Mouse (Mus musculus): ENCODE measurements around the gene Slc27a5. TPM values are rescaled to one million over a fixed set of nuclear protein-coding genes. Genes with fewer than 3 reads are reported as not detected.

The Slc27a5 gene
- total and polyA plus RNA-seq, 3 experiments: 0.13 TPM; not detected in 2

GRCm38 (mm10) chr7:12992222-12992621 lies 5.8 kb downstream of the Slc27a5 start:
- TF ChIP-seq ZC3H11A (IDR thresholded peaks at IDR 0.05; ENCODE audit: low read depth, low read length) (peak; percentile 51), SMC3 (IDR thresholded peaks at IDR 0.05; ENCODE audit: low read depth, low read length) (peak; percentile 56), CTCF (IDR thresholded peaks at IDR 0.05 in 2 of 3, conservative IDR thresholded peaks at IDR 0.05 in 1 of 3; ENCODE audit: control insufficient read depth in 1 of 3, insufficient read depth in 1 of 3, low read depth in 2 of 3, low read length in 3 of 3, poor library complexity in 1 of 3, severe bottlenecking in 1 of 3) (peak in 2 of 3 experiments; percentile 72 to 76; a peak in 4 of 6 replicates), MAX (IDR thresholded peaks at IDR 0.05; ENCODE audit: low read length) (no peak), RCOR1 (IDR thresholded peaks at IDR 0.05; ENCODE audit: low read depth, low read length) (no peak), RAD21 (IDR thresholded peaks at IDR 0.05; ENCODE audit: low read depth, low read length) (peak; percentile 69), KAT2A (conservative IDR thresholded peaks at IDR 0.05; ENCODE audit: low read depth, low read length) (no peak), MXI1 (IDR thresholded peaks at IDR 0.05; ENCODE audit: low read depth, low read length) (no peak)
- DNase-seq (ENCODE audit: low read depth, low spot score): peak; percentile 69
- Histone ChIP-seq H3K4me3 (ENCODE audit: control insufficient read depth in 1 of 2, insufficient read depth in 1 of 2, low read depth in 2 of 2, low read length in 2 of 2) (no peak overlapping the region), H3K36me3 (ENCODE audit: control insufficient read depth in 1 of 2, insufficient read depth in 2 of 2, low read length in 2 of 2) (peaks cover 0 to 2% of the 10 kb centered on the region in 2 experiments; a peak in 2 of 4 replicates), H3K9me3 (replicated peaks; ENCODE audit: insufficient read depth, low read length) (no peaks in the 10 kb centered on the region), H3K27ac (ENCODE audit: control insufficient read depth, low read depth, low read length) (no peak overlapping the region), H3K27me3 (ENCODE audit: control insufficient read depth in 1 of 2, insufficient read depth in 2 of 2, low read length in 2 of 2) (no peaks in the 10 kb centered on the region), H3K4me1 (ENCODE audit: control insufficient read depth in 1 of 2, insufficient read depth in 2 of 2, low read length in 2 of 2) (peaks cover 2 to 6% of the 10 kb centered on the region in 2 experiments; a peak in 3 of 4 replicates), H3K9ac (ENCODE audit: control insufficient read depth, low read depth, low read length, poor library complexity, severe bottlenecking) (no peak overlapping the region), H3K79me2 (ENCODE audit: control insufficient read depth, insufficient read depth, low read length, poor library complexity) (no peaks in the 10 kb centered on the region)

- Histone ChIP-seq H3K4me3 (ENCODE audit: control insufficient read depth in 1 of 2, insufficient read depth in 1 of 2, low read depth in 2 of 2, low read length in 2 of 2) (no peak overlapping the region), H3K27me3 (ENCODE audit: control insufficient read depth in 1 of 2, insufficient read depth in 2 of 2, low read length in 2 of 2) (no peaks in the 10 kb centered on the region), H3K4me1 (ENCODE audit: control insufficient read depth in 1 of 2, insufficient read depth in 2 of 2, low read length in 2 of 2) (peaks cover 2 to 8% of the 10 kb centered on the region in 2 experiments; a peak in 3 of 4 replicates), H3K79me2 (ENCODE audit: control insufficient read depth, insufficient read depth, low read length, poor library complexity) (no peaks in the 10 kb centered on the region), H3K9ac (ENCODE audit: control insufficient read depth, low read depth, low read length, poor library complexity, severe bottlenecking) (no peak overlapping the region), H3K9me3 (replicated peaks; ENCODE audit: insufficient read depth, low read length) (no peaks in the 10 kb centered on the region), H3K27ac (ENCODE audit: control insufficient read depth, low read depth, low read length) (no peak overlapping the region), H3K36me3 (ENCODE audit: control insufficient read depth in 1 of 2, insufficient read depth in 2 of 2, low read length in 2 of 2) (peaks cover 0 to 2% of the 10 kb centered on the region in 2 experiments; a peak in 2 of 4 replicates)
- TF ChIP-seq POLR2A (IDR thresholded peaks at IDR 0.05; ENCODE audit: control insufficient read depth in 1 of 2, insufficient read depth in 1 of 2, low read depth in 1 of 2, low read length in 2 of 2, poor library complexity in 1 of 2): no peak
- peak; percentile 55; the same call in 1 of the 2 replicates for TF ChIP-seq GATA1 (IDR thresholded peaks at IDR 0.05; ENCODE audit: low read depth, low read length)
- DNase-seq (ENCODE audit: low read depth, low spot score): peak; percentile 37
Observed at GRCm38 (mm10) chr7:12987409-12988189, 10.4 kb downstream of the Slc27a5 start.

GRCm38 (mm10) chr7:12986906-12987305 lies 11.1 kb downstream of the Slc27a5 start:
- no peak overlapping the region for H3K27ac ChIP-seq (ENCODE audit: control insufficient read depth, low read depth, low read length)
- TF ChIP-seq POLR2AphosphoS2 (IDR thresholded peaks at IDR 0.05; ENCODE audit: low read length) (no peak), BHLHE40 (IDR thresholded peaks at IDR 0.05; ENCODE audit: borderline replicate concordance, low read depth, low read length) (no peak), POLR2AphosphoS5 (IDR thresholded peaks at IDR 0.05; ENCODE audit: borderline replicate concordance, low read depth, low read length) (no peak), GABPA (IDR thresholded peaks at IDR 0.05; ENCODE audit: low read depth, low read length) (no peak), EP300 (IDR thresholded peaks at IDR 0.05; ENCODE audit: low read depth in 1 of 2, low read length in 2 of 2) (no peak)
- H3K36me3 ChIP-seq (ENCODE audit: control insufficient read depth in 1 of 2, insufficient read depth in 2 of 2, low read length in 2 of 2): peaks cover 0 to 2% of the 10 kb centered on the region in 2 experiments; a peak in 2 of 4 replicates
- peaks cover 2 to 8% of the 10 kb centered on the region in 2 experiments; a peak in 3 of 4 replicates for H3K4me1 ChIP-seq (ENCODE audit: control insufficient read depth in 1 of 2, insufficient read depth in 2 of 2, low read length in 2 of 2)
- H3K27me3 ChIP-seq (ENCODE audit: control insufficient read depth in 1 of 2, insufficient read depth in 2 of 2, low read length in 2 of 2): no peaks in the 10 kb centered on the region
- no peaks in the 10 kb centered on the region for H3K9me3 ChIP-seq (replicated peaks; ENCODE audit: insufficient read depth, low read length)
- H3K79me2 ChIP-seq (ENCODE audit: control insufficient read depth, insufficient read depth, low read length, poor library complexity): no peaks in the 10 kb centered on the region
- H3K4me3 ChIP-seq (ENCODE audit: control insufficient read depth in 1 of 2, insufficient read depth in 1 of 2, low read depth in 2 of 2, low read length in 2 of 2): no peak overlapping the region
- DNase-seq (ENCODE audit: low read depth, low spot score): no peak
- no peak overlapping the region for H3K9ac ChIP-seq (ENCODE audit: control insufficient read depth, low read depth, low read length, poor library complexity, severe bottlenecking)

All from MEL (cell line).